Mouse (Mus musculus) neural tube, embryonic 11.5 days (tissue): Measurements from ENCODE around the gene Hist1h4d. TPM values are rescaled to one million over a fixed set of nuclear protein-coding genes. Genes with fewer than 3 reads are reported as not detected.
"Not testable (repeated sequence)": the region's sequence is repeated elsewhere in the genome, so short reads cannot be mapped to it uniquely, and the experiment has no call there.

Experiments
- ATAC-seq: fragments of 200-750 bp; cut with Nextera tagmentation; 2 replicates; pipeline ENCODE4 v1.8.0; 2017; ENCODE audit warnings: moderate number of reproducible peaks, mild to moderate bottlenecking, moderate TSS enrichment, moderate library complexity; ENCODE audit not compliant: insufficient read depth, low FRiP score, low TSS enrichment
- DNase-seq: peaks from one replicate; pipeline ENCODE4 v3.0.0-alpha.2; 2015; ENCODE audit warnings: low spot score
- H3K27ac ChIP-seq: fragments of 300-500 bp; sonication (generic); 2 replicates; pipeline ENCODE4 v1.5.1; 2014; ENCODE audit warnings: low read depth, mild to moderate bottlenecking, low read length
- H3K27me3 ChIP-seq: fragments of 300-500 bp; sonication (generic); 2 replicates; pipeline ENCODE4 v1.6.1; 2014; ENCODE audit warnings: mild to moderate bottlenecking, low read length, mixed read lengths; ENCODE audit not compliant: control insufficient read depth, insufficient read depth
- H3K36me3 ChIP-seq: fragments of 300-500 bp; sonication (generic); 2 replicates; pipeline ENCODE4 v1.6.1; 2014; ENCODE audit warnings: mild to moderate bottlenecking, low read length, moderate library complexity, mixed read lengths; ENCODE audit not compliant: control insufficient read depth, insufficient read depth
- H3K4me1 ChIP-seq: fragments of 300-500 bp; sonication (generic); 2 replicates; pipeline ENCODE4 v1.6.1; 2014; ENCODE audit warnings: low read length, mixed read lengths; ENCODE audit not compliant: control insufficient read depth, insufficient read depth
- H3K4me2 ChIP-seq: fragments of 300-500 bp; sonication (generic); 2 replicates; pipeline ENCODE4 v1.6.1; 2014; ENCODE audit warnings: low read depth, mild to moderate bottlenecking, moderate library complexity
- H3K4me3 ChIP-seq: fragments of 300-500 bp; sonication (generic); 2 replicates; pipeline ENCODE4 v1.5.1; 2014; ENCODE audit warnings: low read depth, low read length
- H3K9ac ChIP-seq: fragments of 300-500 bp; sonication (generic); 2 replicates; pipeline ENCODE4 v1.6.1; 2014; ENCODE audit warnings: mild to moderate bottlenecking, low read length
- H3K9me3 ChIP-seq: fragments of 300-500 bp; sonication (generic); 2 replicates; pipeline ENCODE4 v1.6.1; 2016; ENCODE audit warnings: low read length; ENCODE audit not compliant: control insufficient read depth
- WGBS: fragments of 180-500 bp; shearing (Covaris S2); extraction: QIAGEN DNeasy Blood & Tissue Kit; methylation state at CpG from one replicate; pipeline ENCODE4 v1.1.7; 2014; 5-methylcytosine and 5-hydroxymethylcytosine counted together
- polyA plus RNA-seq: library from polyadenylated mRNA; unstranded; fragments of >200 nt; fragmentation: Nextera tagmentation; extraction: Ambion mirVana; gene quantifications from 2 replicates; pipeline ENCODE4 v1.2.1, GENCODE M21; 2014

The Hist1h4d gene
- polyA plus RNA-seq: 89.4 and 91.9 TPM in 2 replicates

GRCm38 (mm10) chr13:23581408-23582218 is at the start of gene Hist1h4d:
Gene Hist1h4d (plus strand): TSS chr13:23581598.
- Histone ChIP-seq H3K9me3 (no peaks in the 10 kb centered on the region), H3K4me3 (peak within 1 kb of the TSS; percentile 46), H3K27me3 (no peaks in the 10 kb centered on the region), H3K9ac (peak within 1 kb of the TSS; percentile 66), H3K36me3 (no peaks in the 10 kb centered on the region), H3K27ac (peak within 1 kb of the TSS; percentile 87), H3K4me1 (peaks cover 20% of the 10 kb centered on the region), H3K4me2 (peak within 1 kb of the TSS; percentile 83)
- under 1% methylated on average over 43 of the region's 43 CpGs for WGBS
- ATAC-seq (peak; percentile 82), DNase-seq (peak; percentile 94)

- H3K4me2 ChIP-seq: peak overlapping the region; percentile 73
- DNase-seq (peak; percentile 37), ATAC-seq (no peak)
- no peaks in the 10 kb centered on the region for H3K9me3 ChIP-seq
- peak overlapping the region; percentile 78 for H3K9ac ChIP-seq
- H3K36me3 ChIP-seq: no peaks in the 10 kb centered on the region
- H3K27me3 ChIP-seq: no peaks in the 10 kb centered on the region
- peaks cover 16% of the 10 kb centered on the region for H3K4me1 ChIP-seq
- WGBS: 25% methylated on average over 9 of the region's 9 CpGs
- H3K27ac ChIP-seq: peak overlapping the region; percentile 92
- peak overlapping the region; percentile 42 for H3K4me3 ChIP-seq
These were observed 48.9 kb upstream of the Hist1h4d start for GRCm38 (mm10) chr13:23532262-23533075.

- ATAC-seq (peak; percentile 33), DNase-seq (peak; percentile 82)
- H3K4me3 ChIP-seq: peak within 1 kb of the TSS; percentile 42
- H3K4me2 ChIP-seq: peak within 1 kb of the TSS; percentile 73
- not testable (repeated sequence) for H3K36me3 ChIP-seq, H3K27me3 ChIP-seq, H3K9me3 ChIP-seq
- H3K4me1 ChIP-seq: peaks cover 16% of the 10 kb centered on the region
- WGBS: under 1% methylated on average over 17 of the region's 53 CpGs
- H3K27ac ChIP-seq: peak within 1 kb of the TSS; percentile 92
- H3K9ac ChIP-seq: peak within 1 kb of the TSS; percentile 78
These were observed 47.6 kb upstream of the Hist1h4d start, which contains the start of gene Hist1h2af for GRCm38 (mm10) chr13:23533560-23534367. Gene Hist1h2af (plus strand): TSS chr13:23533906.

GRCm38 (mm10) chr13:23534368-23535131 is 46.8 kb upstream of the Hist1h4d start:
- Histone ChIP-seq H3K27ac (peak overlapping the region; percentile 92), H3K4me1 (peaks cover 13% of the 10 kb centered on the region; the same call in 1 of the 2 replicates), H3K4me2 (peak overlapping the region; percentile 73), H3K9me3 (no peaks in the 10 kb centered on the region), H3K9ac (peak overlapping the region; percentile 78), H3K27me3 (no peaks in the 10 kb centered on the region), H3K36me3 (no peaks in the 10 kb centered on the region), H3K4me3 (peak overlapping the region; percentile 42)
- WGBS: 1% methylated on average over 15 of the region's 15 CpGs
- peak; percentile 1; the same call in 1 of the 2 replicates for ATAC-seq
- DNase-seq: no peak

GRCm38 (mm10) chr13:23535137-23536075 is 46.0 kb upstream of the Hist1h4d start, which contains the start of gene Hist1h3g:
Gene Hist1h3g (plus strand): TSS chr13:23535422.
- Histone ChIP-seq H3K9ac (peak within 1 kb of the TSS; percentile 78), H3K4me1 (peaks cover 13% of the 10 kb centered on the region; the same call in 1 of the 2 replicates), H3K27ac (peak within 1 kb of the TSS; percentile 92), H3K4me3 (peak within 1 kb of the TSS; percentile 42), H3K4me2 (peak within 1 kb of the TSS; percentile 73)
- peak; percentile 90 for DNase-seq
- under 1% methylated on average over 46 of the region's 62 CpGs for WGBS
- H3K27me3 ChIP-seq, H3K9me3 ChIP-seq, H3K36me3 ChIP-seq: not testable (repeated sequence)
- peak; percentile 90 for ATAC-seq

GRCm38 (mm10) chr13:23536076-23536822 is 45.1 kb upstream of the Hist1h4d start:
- DNase-seq: no peak
- peak overlapping the region; percentile 73 for H3K4me2 ChIP-seq
- H3K4me1 ChIP-seq: peaks cover 13% of the 10 kb centered on the region; the same call in 1 of the 2 replicates
- peak overlapping the region; percentile 67 for H3K9ac ChIP-seq
- no peak for ATAC-seq
- H3K9me3 ChIP-seq: no peaks in the 10 kb centered on the region
- H3K36me3 ChIP-seq: no peaks in the 10 kb centered on the region
- H3K27me3 ChIP-seq: no peaks in the 10 kb centered on the region
- WGBS: 21% methylated on average over 7 of the region's 7 CpGs
- H3K4me3 ChIP-seq: peak overlapping the region; percentile 42
- H3K27ac ChIP-seq: peak overlapping the region; percentile 67
